In genomic region chr12:11206321-11206720, GRCm38 (mm10) we compare ENCODE assay signal across 18 mouse cellular contexts. TPM values are rescaled to one million over a fixed set of nuclear protein-coding genes. Genes with fewer than 3 reads are reported as not detected.
"Had no signal": no experiment of that assay in that cellular context is flagged by ENCODE, and none has a peak within 500 bp of the region (broad histone marks: within the 10 kb centered on the region; RNA-seq: fewer than 3 reads in every experiment).

No protein-coding gene starts in this region.

- ATAC-seq: liver, postnatal 0 days; lung, postnatal 0 days; midbrain, embryonic 16.5 days had no signal

- DNase-seq: liver, postnatal 0 days; lung, adult 2 months; lung, postnatal 14 days; lung, postnatal 36 days; midbrain, embryonic 14.5 days; right cerebral cortex, postnatal 14 days; thymus, adult 18-20 months; thymus, postnatal 14 days; thymus, postnatal 36 days had no signal

- H3K36me3 ChIP-seq: lung, embryonic 15.5 days; midbrain, embryonic 10.5 days; midbrain, embryonic 12.5 days; neural tube, embryonic 13.5 days; neural tube, embryonic 15.5 days had no signal

- H3K27me3 ChIP-seq: lung, embryonic 15.5 days; midbrain, embryonic 12.5 days; neural tube, embryonic 13.5 days; neural tube, embryonic 15.5 days had no signal

RNA-seq across cellular contexts. Expression of gene Msgn1, which starts 2.5 kb away (rescaled TPM):
- total RNA-seq: megakaryocyte-erythroid progenitor cell, adult 5-6 weeks had no signal

RNA-seq across cellular contexts. Expression of gene Kcns3, which starts 55.5 kb away (rescaled TPM):
- total RNA-seq: megakaryocyte, adult 5-6 weeks; megakaryocyte-erythroid progenitor cell, adult 5-6 weeks had no signal
